Mouse (Mus musculus) spleen, adult 2 months (tissue): ENCODE measurements around the gene Ncoa1. TPM values are rescaled to one million over a fixed set of nuclear protein-coding genes. Genes with fewer than 3 reads are reported as not detected.

Source experiments
- DNase-seq, 2 experiments: peaks; one replicate each; pipeline versions ENCODE4 v3.0.0 to v3.0.0-alpha.2; 2012 to 2021; ENCODE audit warnings: low spot score in 2 of 2, low read depth in 1 of 2
- H3K27ac ChIP-seq: fragments of 200-500 bp; 2 replicates; pipeline ENCODE4 v1.5.1; 2012; ENCODE audit warnings: low read length, inconsistent platforms; ENCODE audit not compliant: insufficient read depth
- H3K27me3 ChIP-seq: fragments of 200-500 bp; 2 replicates; pipeline ENCODE4 v1.6.1; 2012; ENCODE audit warnings: mild to moderate bottlenecking, moderate library complexity, low read length, inconsistent platforms; ENCODE audit not compliant: control insufficient read depth, insufficient read depth
- H3K36me3 ChIP-seq: fragments of 200-500 bp; 2 replicates; pipeline ENCODE4 v1.6.1; 2012; ENCODE audit warnings: mild to moderate bottlenecking, low read length, inconsistent platforms; ENCODE audit not compliant: control insufficient read depth, insufficient read depth
- H3K4me1 ChIP-seq: fragments of 200-500 bp; 2 replicates; pipeline ENCODE4 v1.6.1; 2011; ENCODE audit warnings: inconsistent platforms; ENCODE audit not compliant: control insufficient read depth, insufficient read depth, insufficient read length
- H3K4me3 ChIP-seq: fragments of 200-500 bp; 2 replicates; pipeline ENCODE4 v1.5.1; 2011; ENCODE audit warnings: mild to moderate bottlenecking, inconsistent platforms; ENCODE audit not compliant: insufficient read depth, insufficient read length; ENCODE audit errors: extremely low read depth
- CTCF ChIP-seq: fragments of 200-500 bp; IDR thresholded peaks from 2 replicates; pipeline ENCODE4 v1.5.1; 2011; ENCODE audit warnings: mild to moderate bottlenecking, inconsistent platforms; ENCODE audit not compliant: insufficient read depth, insufficient read length, insufficient replicate concordance; ENCODE audit errors: extremely low read depth
- POLR2A ChIP-seq: fragments of 200-500 bp; IDR thresholded peaks from 2 replicates; pipeline ENCODE4 v1.6.1; 2011; ENCODE audit warnings: low read depth, low read length, inconsistent platforms
- WGBS: fragments of 180-500 bp; shearing (Covaris S2); methylation state at CpG from one replicate; pipeline ENCODE4 v1.1.7; 2018; 5-methylcytosine and 5-hydroxymethylcytosine counted together
- polyA plus RNA-seq: library from polyadenylated mRNA; depleted of rRNA; stranded (reverse); fragments of >200 nt; gene quantifications from 2 replicates; pipeline ENCODE4 v1.2.3, GENCODE M21; 2012

Gene Ncoa1
- polyA plus RNA-seq, 1 experiment, result 14.7 TPM

GRCm38 (mm10) chr12:4499651-4500175 is 22.7 kb upstream of the Ncoa1 start:
- Histone ChIP-seq H3K36me3 (no peaks in the 10 kb centered on the region), H3K4me3 (no peak overlapping the region), H3K27ac (no peak overlapping the region), H3K4me1 (no peaks in the 10 kb centered on the region), H3K27me3 (no peaks in the 10 kb centered on the region)
- no peak for TF ChIP-seq POLR2A
- no peak for TF ChIP-seq CTCF
- DNase-seq, result no peak
- WGBS, result 84% methylated on average over 3 of the region's 3 CpGs

- no peak overlapping the region for H3K27ac ChIP-seq
- TF ChIP-seq POLR2A (no peak), CTCF (no peak)
- no peaks in the 10 kb centered on the region for H3K36me3 ChIP-seq
- no peak overlapping the region for H3K4me3 ChIP-seq
- no peaks in the 10 kb centered on the region for H3K27me3 ChIP-seq
- no peaks in the 10 kb centered on the region for H3K4me1 ChIP-seq
- 82% methylated on average over 6 of the region's 6 CpGs for WGBS
- no peak for DNase-seq
Observed at GRCm38 (mm10) chr12:4488411-4488810, 11.4 kb upstream of the Ncoa1 start.

GRCm38 (mm10) chr12:4483386-4483785 is 6.4 kb upstream of the Ncoa1 start:
- WGBS, result 85% methylated on average over 4 of the region's 4 CpGs
- no peak overlapping the region for H3K4me3 ChIP-seq
- no peaks in the 10 kb centered on the region for H3K4me1 ChIP-seq
- H3K27me3 ChIP-seq, result no peaks in the 10 kb centered on the region
- H3K36me3 ChIP-seq, result no peaks in the 10 kb centered on the region
- no peak for DNase-seq
- TF ChIP-seq POLR2A (no peak), CTCF (no peak)
- no peak overlapping the region for H3K27ac ChIP-seq

GRCm38 (mm10) chr12:4481687-4482086 is 4.7 kb upstream of the Ncoa1 start:
- Histone ChIP-seq H3K4me3 (no peak overlapping the region), H3K27me3 (no peaks in the 10 kb centered on the region), H3K36me3 (no peaks in the 10 kb centered on the region), H3K27ac (no peak overlapping the region), H3K4me1 (no peaks in the 10 kb centered on the region)
- no peak for DNase-seq
- TF ChIP-seq POLR2A (no peak), CTCF (no peak)
- 87% methylated on average over 5 of the region's 5 CpGs for WGBS

- no peak overlapping the region for H3K27ac ChIP-seq
- H3K36me3 ChIP-seq, result no peaks in the 10 kb centered on the region
- H3K27me3 ChIP-seq, result no peaks in the 10 kb centered on the region
- H3K4me1 ChIP-seq, result peaks cover 5% of the 10 kb centered on the region; the same call in 1 of the 2 replicates
- no peak overlapping the region for H3K4me3 ChIP-seq
- TF ChIP-seq POLR2A (no peak), CTCF (no peak)
- DNase-seq, result no peak
- WGBS, result 89% methylated on average over 4 of the region's 4 CpGs
Observed at GRCm38 (mm10) chr12:4480250-4480649, 3.3 kb upstream of the Ncoa1 start.

- Histone ChIP-seq H3K27ac (no peak overlapping the region), H3K4me1 (peaks cover 5% of the 10 kb centered on the region; the same call in 1 of the 2 replicates), H3K27me3 (no peaks in the 10 kb centered on the region), H3K4me3 (no peak overlapping the region), H3K36me3 (no peaks in the 10 kb centered on the region)
- DNase-seq, result no peak
- no peak for TF ChIP-seq CTCF
- no peak for TF ChIP-seq POLR2A
- WGBS, result 96% methylated on average over 3 of the region's 3 CpGs
Observed at GRCm38 (mm10) chr12:4479171-4479881, 2.3 kb upstream of the Ncoa1 start.
